Comparison of ENCODE assay signal across 8 mouse cellular contexts in genomic region chr11:74829812-74830211, GRCm38 (mm10). TPM values are rescaled to one million over a fixed set of nuclear protein-coding genes. Genes with fewer than 3 reads are reported as not detected.
DNase-seq lines count a peak whose midpoint lies in the region; ATAC-seq and TF ChIP-seq lines count a peak whose summit lies in the region.

No protein-coding gene starts in this region.

- TF ChIP-seq EP300 in liver, postnatal 0 days (IDR thresholded peaks at IDR 0.05; ENCODE audit: low read depth): 0 out of 2 replicates have a peak, but pooled peaks have one; percentile 38

- ATAC-seq in liver, postnatal 0 days: peak; percentile 46
- peak; percentile 46 for ATAC-seq in neural tube, embryonic 12.5 days (ENCODE audit: low FRiP score, low read depth)

- H3K4me3 ChIP-seq in liver, postnatal 0 days (ENCODE audit: low read depth, low read length): peak overlapping the region; percentile 85
- H3K4me3 ChIP-seq in neural tube, embryonic 12.5 days: peak overlapping the region; percentile 89
- peak overlapping the region; percentile 60 for H3K4me3 ChIP-seq in thymus, adult 2 months (ENCODE audit: control insufficient read depth, insufficient read depth, low read length)

- WGBS in liver, postnatal 0 days (ENCODE audit: insufficient replicate concordance): under 1% methylated on average over 20 of the region's 20 CpGs
- WGBS in neural tube, embryonic 12.5 days: under 1% methylated on average over 20 of the region's 20 CpGs
- under 1% methylated on average over 20 of the region's 20 CpGs for WGBS in thymus, adult 2 months

- H3K9me3 ChIP-seq in liver, postnatal 0 days (ENCODE audit: low read length): no peaks in the 10 kb centered on the region
- H3K9me3 ChIP-seq in neural tube, embryonic 12.5 days: no peaks in the 10 kb centered on the region

- intact Hi-C loops in gastrocnemius, postnatal 36 days (cut with DNase I): loop anchor here (1.0 to 5.0 kb wide), 2 partner anchors 8 to 183 kb away; partner anchors contain the start of gene Cluh

- DNase-seq in retina, embryonic 14.5 days (ENCODE audit: low spot score): peak; percentile 87
- no peak for DNase-seq in retina, postnatal 1 day
- DNase-seq in embryo, embryonic 10.5 days (ENCODE audit: low spot score): peak; percentile 89
- peak; percentile 78 to 79 for DNase-seq in gastrocnemius, postnatal 36 days
- peak; percentile 85 to 87 for DNase-seq in kidney, adult 8-10 months
- peak; percentile 91 for DNase-seq in liver, postnatal 0 days
- peak; percentile 83 for DNase-seq in thymus, adult 2 months

- peak overlapping the region; percentile 98 for H3K27ac ChIP-seq in liver, postnatal 0 days (ENCODE audit: low read depth)
- peak overlapping the region; percentile 50; the same call in 1 of the 2 replicates for H3K27ac ChIP-seq in neural tube, embryonic 12.5 days
- H3K27ac ChIP-seq in thymus, adult 2 months (ENCODE audit: control insufficient read depth, insufficient read depth, low read length): peak overlapping the region; percentile 77

- no peak for TF ChIP-seq POLR2A in thymus, adult 2 months (IDR thresholded peaks at IDR 0.05; ENCODE audit: control insufficient read depth, extremely low read depth, insufficient read depth, low read length, poor library complexity)

- peak overlapping the region; percentile 89 for H3K4me2 ChIP-seq in liver, postnatal 0 days (ENCODE audit: low read depth, low read length)
- peak overlapping the region; percentile 90 for H3K4me2 ChIP-seq in neural tube, embryonic 12.5 days (replicated peaks)

- H3K4me1 ChIP-seq in liver, postnatal 0 days (ENCODE audit: insufficient read depth): peaks cover 63% of the 10 kb centered on the region
- H3K4me1 ChIP-seq in neural tube, embryonic 12.5 days: peaks cover 30% of the 10 kb centered on the region
- peaks cover 41% of the 10 kb centered on the region for H3K4me1 ChIP-seq in thymus, adult 2 months (replicated peaks; ENCODE audit: control insufficient read depth, insufficient read depth, low read length)

- H3K36me3 ChIP-seq in liver, postnatal 0 days (replicated peaks; ENCODE audit: insufficient read depth, low read length): no peaks in the 10 kb centered on the region; the same call in 1 of the 2 replicates
- no peaks in the 10 kb centered on the region for H3K36me3 ChIP-seq in neural tube, embryonic 12.5 days
- no peaks in the 10 kb centered on the region for H3K36me3 ChIP-seq in thymus, adult 2 months (ENCODE audit: control insufficient read depth, insufficient read depth, low read length)

- no peaks in the 10 kb centered on the region for H3K27me3 ChIP-seq in liver, postnatal 0 days (ENCODE audit: insufficient read depth, low read length)
- peaks cover 4% of the 10 kb centered on the region; the same call in 1 of the 2 replicates for H3K27me3 ChIP-seq in neural tube, embryonic 12.5 days (replicated peaks)
- H3K27me3 ChIP-seq in thymus, adult 2 months (ENCODE audit: control insufficient read depth, insufficient read depth, low read length): no peaks in the 10 kb centered on the region

- TF ChIP-seq CTCF in liver, postnatal 0 days (IDR thresholded peaks at IDR 0.05; ENCODE audit: low read depth): peak; percentile 38; the same call in 1 of the 2 replicates
- TF ChIP-seq CTCF in thymus, adult 2 months (IDR thresholded peaks at IDR 0.05; ENCODE audit: borderline replicate concordance, control insufficient read depth, extremely low read depth, insufficient read depth, low read length, poor library complexity): peak; percentile 57; the same call in 1 of the 2 replicates

- peak overlapping the region; percentile 92 for H3K9ac ChIP-seq in liver, postnatal 0 days (replicated peaks)
- peak overlapping the region; percentile 42 for H3K9ac ChIP-seq in neural tube, embryonic 12.5 days

RNA-seq across cellular contexts. Expression of gene Mnt, which starts 0.9 kb away (rescaled TPM):
- 1 to 10 TPM; 6.4 to 7.1 TPM for total RNA-seq in gastrocnemius, postnatal 36 days (2021)
- polyA plus RNA-seq in liver, postnatal 0 days (2015; fragmentation: Nextera tagmentation; extraction: Ambion mirVana): 1.3 and 1.4 TPM in 2 replicates
- 7.8 and 9.0 TPM in 2 replicates for polyA plus RNA-seq in neural tube, embryonic 12.5 days (2016; fragmentation: Nextera tagmentation; extraction: Ambion mirVana)
- polyA plus RNA-seq in thymus, adult 2 months (2012; rRNA removed): 39.9 and 48.4 TPM in 2 replicates

RNA-seq across cellular contexts. Expression of gene Mettl16, which starts 59.2 kb away (rescaled TPM):
- total RNA-seq in gastrocnemius, postnatal 36 days (2021): 10 to 100 TPM in 1 of 2 experiments, 1 to 10 TPM in 1; 8.5 to 10.3 TPM
- polyA plus RNA-seq in liver, postnatal 0 days (2015; fragmentation: Nextera tagmentation; extraction: Ambion mirVana): 7.2 and 8.4 TPM in 2 replicates
- 46.2 and 53.8 TPM in 2 replicates for polyA plus RNA-seq in neural tube, embryonic 12.5 days (2016; fragmentation: Nextera tagmentation; extraction: Ambion mirVana)
- 3.2 and 5.3 TPM in 2 replicates for polyA plus RNA-seq in thymus, adult 2 months (2012; rRNA removed)
